In genomic region chr13:73160289-73160688, GRCm38 (mm10) we compare ENCODE assay signal across 8 mouse cellular contexts.
DNase-seq lines count a peak whose midpoint lies in the region; ATAC-seq and TF ChIP-seq lines count a peak whose summit lies in the region.

No protein-coding gene starts in this region.

- no peaks in the 10 kb centered on the region for H3K27me3 ChIP-seq in G1E (ENCODE audit: insufficient read depth, low read length)

- no peak for ATAC-seq in G1E (ENCODE audit: extremely low read depth, insufficient number of reproducible peaks, low FRiP score, poor library complexity, severe bottlenecking)
- peak; percentile 96 for ATAC-seq in frontal cortex, adult (ENCODE audit: low TSS enrichment)

- H3K36me3 ChIP-seq in G1E (replicated peaks) = no peaks in the 10 kb centered on the region

- WGBS in lung, adult 2 months = 3% methylated on average over 22 of the region's 22 CpGs

- no peak overlapping the region for H3K27ac ChIP-seq in layer of hippocampus, adult 2 months

- H3K9me3 ChIP-seq in G1E (replicated peaks) = peaks cover 53% of the 10 kb centered on the region

- H3K4me3 ChIP-seq in G1E (ENCODE audit: low read depth, low read length) = peak overlapping the region; percentile 42; the same call in 1 of the 2 replicates
- peak overlapping the region; percentile 50 for H3K4me3 ChIP-seq in layer of hippocampus, adult 2 months
- no peak overlapping the region for H3K4me3 ChIP-seq in lung, adult 2 months (replicated peaks; ENCODE audit: extremely low read depth, low read depth, low read length)

- no peaks in the 10 kb centered on the region for H3K4me1 ChIP-seq in G1E (ENCODE audit: insufficient read depth, low read depth, low read length)
- H3K4me1 ChIP-seq in lung, adult 2 months (ENCODE audit: control insufficient read depth, insufficient read depth, low read length) = no peaks in the 10 kb centered on the region

- no peak for DNase-seq in G1E (ENCODE audit: low spot score)
- DNase-seq in cerebellum, adult 8-10 months = peak; percentile 63
- peak; percentile 90 for DNase-seq in heart, postnatal 4 days
- peak; percentile 48 to 84 for DNase-seq in layer of hippocampus, adult 2 months (ENCODE audit: low spot score in 2 of 2)
- DNase-seq in lung, adult 2 months = peak; percentile 73
- DNase-seq in ovary, postnatal 14 days (ENCODE audit: low spot score) = peak; percentile 81
- peak; percentile 75 for DNase-seq in thymus, postnatal 4 days

- TF ChIP-seq POLR2A in lung, adult 2 months (IDR thresholded peaks at IDR 0.05; ENCODE audit: borderline replicate concordance, extremely low read depth, low read depth, low read length) = no peak

- TF ChIP-seq CTCF in G1E (IDR thresholded peaks at IDR 0.05; ENCODE audit: low read depth, low read length) = no peak
- TF ChIP-seq CTCF in layer of hippocampus, adult 2 months (conservative IDR thresholded peaks at IDR 0.05) = peak; percentile 95
- TF ChIP-seq CTCF in lung, adult 2 months (IDR thresholded peaks at IDR 0.05; ENCODE audit: insufficient read depth, low read length) = peak; percentile 44
